Mouse (Mus musculus): ENCODE measurements around the gene Txnrd2.

GRCm38 (mm10) chr16:18486126-18486525, 59.9 kb downstream of the Txnrd2 start:
- TF ChIP-seq CTCF (IDR thresholded peaks at IDR 0.05) (no peak), EP300 (IDR thresholded peaks at IDR 0.05) (no peak)

Data from lung, postnatal 0 days (tissue).